Mouse (Mus musculus) liver, embryonic 12.5 days (tissue): ENCODE measurements around the gene Prickle1. TPM values are rescaled to one million over a fixed set of nuclear protein-coding genes. Genes with fewer than 3 reads are reported as not detected.

Source experiments
- ATAC-seq: fragments of 200-750 bp; cut with Nextera tagmentation; 2 replicates; pipeline ENCODE4 v1.8.0; 2017; ENCODE audit warnings: moderate number of reproducible peaks, mild to moderate bottlenecking, moderate library complexity
- H3K27ac ChIP-seq: fragments of 300-500 bp; sonication (generic); 2 replicates; pipeline ENCODE4 v1.5.1; 2016; ENCODE audit warnings: mild to moderate bottlenecking
- H3K27me3 ChIP-seq: fragments of 300-500 bp; sonication (generic); replicated peaks from 2 replicates; pipeline ENCODE4 v1.6.1; 2016; ENCODE audit warnings: mild to moderate bottlenecking, moderate library complexity
- H3K36me3 ChIP-seq: fragments of 300-500 bp; sonication (generic); 2 replicates; pipeline ENCODE4 v1.6.1; 2016; ENCODE audit warnings: mild to moderate bottlenecking, moderate library complexity
- H3K4me1 ChIP-seq: fragments of 300-500 bp; sonication (generic); 2 replicates; pipeline ENCODE4 v1.6.1; 2016
- H3K4me2 ChIP-seq: fragments of 300-500 bp; sonication (generic); 2 replicates; pipeline ENCODE4 v1.6.1; 2016; ENCODE audit warnings: mild to moderate bottlenecking, moderate library complexity
- H3K4me3 ChIP-seq: fragments of 300-500 bp; sonication (generic); 2 replicates; pipeline ENCODE4 v1.5.1; 2016; ENCODE audit warnings: mild to moderate bottlenecking, moderate library complexity
- H3K9ac ChIP-seq: fragments of 300-500 bp; sonication (generic); 2 replicates; pipeline ENCODE4 v1.6.1; 2016; ENCODE audit warnings: mild to moderate bottlenecking, moderate library complexity
- H3K9me3 ChIP-seq: fragments of 300-500 bp; sonication (generic); replicated peaks from 2 replicates; pipeline ENCODE4 v1.6.1; 2016; ENCODE audit warnings: mild to moderate bottlenecking, moderate library complexity
- WGBS: fragments of 180-500 bp; shearing (Covaris S2); methylation state at CpG from one replicate; pipeline ENCODE4 v1.1.7; 2016; ENCODE audit not compliant: insufficient replicate concordance; 5-methylcytosine and 5-hydroxymethylcytosine counted together
- polyA plus RNA-seq: library from polyadenylated mRNA; unstranded; fragments of >200 nt; fragmentation: Nextera tagmentation; extraction: Ambion mirVana; gene quantifications from 2 replicates; pipeline ENCODE4 v1.2.1, GENCODE M21; 2016

Prickle1 gene
- polyA plus RNA-seq, 1 experiment from 2014 or later = 8.9 TPM

DNA sequence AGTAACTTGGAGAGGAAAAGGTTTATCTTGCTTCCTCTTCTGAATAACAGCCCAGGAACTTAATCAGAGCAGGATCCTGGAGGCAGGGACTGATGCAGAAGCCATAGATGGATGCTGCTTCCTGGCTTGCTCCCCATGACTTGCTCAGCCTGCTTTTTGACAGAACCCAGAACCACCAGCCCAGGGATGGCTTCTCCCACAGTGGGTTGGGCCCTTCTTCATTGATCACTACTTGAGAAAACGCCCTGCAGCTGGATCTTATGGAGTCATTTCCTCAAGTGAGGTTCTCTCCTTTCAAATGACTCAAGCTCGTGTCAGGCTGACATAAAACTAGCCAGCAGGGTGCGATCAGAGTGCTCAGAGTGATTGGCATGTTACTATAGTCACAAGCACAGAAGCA lies 19.3 kb upstream of the Prickle1 start:
- no peaks in the 10 kb centered on the region for H3K9me3 ChIP-seq
- no peak for ATAC-seq
- H3K4me3 ChIP-seq = no peak overlapping the region
- no peaks in the 10 kb centered on the region for H3K36me3 ChIP-seq
- no peaks in the 10 kb centered on the region for H3K4me1 ChIP-seq
- no peak overlapping the region for H3K4me2 ChIP-seq
- H3K27ac ChIP-seq = no peak overlapping the region
- H3K27me3 ChIP-seq = no peaks in the 10 kb centered on the region
- WGBS = 70% methylated on average over 3 of the region's 3 CpGs
- no peak overlapping the region for H3K9ac ChIP-seq

DNA sequence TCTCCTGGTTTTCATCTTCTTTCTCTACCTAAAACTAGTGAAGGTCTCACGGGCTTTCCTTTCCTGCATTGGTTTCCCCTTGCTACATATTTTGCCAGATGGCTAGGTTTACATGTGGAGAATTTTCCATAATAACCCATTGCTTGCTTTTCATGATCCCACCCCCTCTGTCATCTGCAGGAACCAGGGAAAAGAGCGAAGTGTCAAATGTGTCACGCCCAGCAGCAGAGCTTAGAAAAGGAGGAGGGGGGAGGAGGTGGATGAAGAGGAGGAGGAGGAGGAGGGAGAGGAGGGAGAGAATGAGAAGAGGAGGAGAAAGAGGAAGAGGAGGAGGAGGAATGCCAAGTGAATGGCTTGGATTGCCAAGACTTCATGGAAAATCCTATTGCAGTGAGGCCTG lies 17.9 kb upstream of the Prickle1 start:
- 63% methylated on average over 3 of the region's 3 CpGs for WGBS
- H3K9ac ChIP-seq = no peak overlapping the region

DNA sequence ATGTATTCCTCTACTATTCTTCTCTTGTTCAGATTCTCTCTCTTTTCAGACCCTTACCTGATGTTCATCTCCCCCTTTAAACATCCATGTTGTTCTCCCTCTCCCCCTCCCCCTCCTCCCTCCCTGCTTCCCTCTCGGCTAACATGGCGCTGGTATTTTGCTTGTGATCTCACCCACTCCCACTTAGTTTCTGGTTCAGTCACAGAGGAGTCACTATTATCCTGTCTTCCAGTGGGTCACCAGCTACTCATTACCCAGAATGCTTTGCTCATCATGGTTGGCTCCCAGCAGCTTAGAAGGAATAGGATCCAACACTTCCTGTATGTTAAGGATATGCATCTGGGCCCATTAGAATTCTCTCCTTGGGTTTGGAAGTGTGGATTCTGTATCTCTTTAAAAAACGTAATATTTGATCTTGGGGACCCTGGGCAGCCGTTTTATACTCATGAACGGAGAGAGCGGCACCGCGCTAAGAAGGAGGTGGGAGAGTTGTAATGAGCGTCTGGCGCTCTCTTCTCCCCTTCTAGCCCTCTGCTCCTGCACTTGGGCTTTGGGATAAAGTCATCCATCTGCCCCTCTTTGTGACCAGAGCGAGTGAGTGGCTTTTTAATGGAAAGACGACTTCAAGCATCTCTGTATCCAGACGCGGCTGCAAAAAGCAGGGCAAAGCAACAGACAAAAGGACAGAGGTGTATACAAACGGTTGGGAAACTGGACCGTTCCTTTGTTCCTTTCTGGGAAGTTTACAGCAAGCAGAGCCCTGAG lies 16.0 kb upstream of the Prickle1 start:
- H3K9me3 ChIP-seq = no peaks in the 10 kb centered on the region
- no peak overlapping the region for H3K4me3 ChIP-seq
- H3K4me2 ChIP-seq = no peak overlapping the region
- H3K36me3 ChIP-seq = no peaks in the 10 kb centered on the region
- 78% methylated on average over 16 of the region's 16 CpGs for WGBS
- no peaks in the 10 kb centered on the region for H3K27me3 ChIP-seq
- H3K9ac ChIP-seq = no peak overlapping the region
- H3K4me1 ChIP-seq = no peaks in the 10 kb centered on the region
- no peak overlapping the region for H3K27ac ChIP-seq
- no peak for ATAC-seq

More for the DNA sequence above, 17.9 kb upstream of the Prickle1 start:
- no peak overlapping the region for H3K4me3 ChIP-seq
- no peak for ATAC-seq
- H3K4me2 ChIP-seq = no peak overlapping the region
- no peaks in the 10 kb centered on the region for H3K36me3 ChIP-seq
- no peaks in the 10 kb centered on the region for H3K9me3 ChIP-seq
- H3K27me3 ChIP-seq = no peaks in the 10 kb centered on the region
- H3K4me1 ChIP-seq = no peaks in the 10 kb centered on the region
- no peak overlapping the region for H3K27ac ChIP-seq

DNA sequence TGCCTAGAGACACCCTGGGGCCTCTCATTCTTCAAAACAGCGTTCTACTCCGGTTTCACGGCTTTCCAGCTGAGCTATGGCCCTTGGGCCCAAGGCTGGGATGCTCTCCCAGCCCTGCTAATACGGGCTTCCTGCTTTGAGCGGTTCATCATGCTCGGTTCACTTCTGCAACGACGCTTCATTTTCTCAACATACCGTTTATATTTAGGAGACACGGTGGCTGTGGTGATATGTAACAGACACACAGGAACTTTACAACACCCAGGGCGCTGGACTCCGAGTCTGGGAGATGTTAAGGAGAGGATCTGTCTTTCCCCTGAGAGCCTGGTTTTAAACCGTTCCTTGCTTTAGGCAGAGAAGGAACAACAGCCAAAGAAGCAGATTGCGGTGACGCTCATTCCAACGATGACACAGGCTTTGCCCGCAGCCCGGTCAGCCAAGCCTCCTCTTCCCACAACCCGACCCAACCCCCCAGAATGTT lies 15.1 kb upstream of the Prickle1 start:
- Histone ChIP-seq H3K4me2 (no peak overlapping the region), H3K9ac (no peak overlapping the region), H3K27ac (no peak overlapping the region), H3K9me3 (no peaks in the 10 kb centered on the region), H3K4me1 (no peaks in the 10 kb centered on the region), H3K4me3 (no peak overlapping the region), H3K36me3 (no peaks in the 10 kb centered on the region), H3K27me3 (no peaks in the 10 kb centered on the region)
- ATAC-seq = no peak
- 65% methylated on average over 19 of the region's 19 CpGs for WGBS

DNA sequence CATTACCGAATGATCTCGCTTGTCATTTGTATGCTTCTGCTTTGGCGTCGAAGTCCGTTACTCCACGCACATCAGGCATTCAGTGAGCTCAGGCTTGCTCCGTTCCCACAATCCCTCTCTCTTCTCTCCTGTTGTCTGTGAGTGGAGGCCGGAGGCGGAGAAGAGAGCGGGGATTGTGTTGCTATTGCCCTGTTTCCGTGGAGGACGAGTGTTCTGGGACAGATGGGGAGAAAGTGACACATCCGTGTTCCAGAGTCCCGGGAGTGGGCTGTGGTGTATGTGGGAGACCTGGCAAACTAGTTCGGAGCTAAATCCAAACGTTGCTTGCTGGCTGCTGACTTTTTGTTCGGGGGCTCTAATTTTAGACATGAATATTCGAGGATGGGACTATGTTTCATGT lies 14.6 kb upstream of the Prickle1 start:
- Histone ChIP-seq H3K9me3 (no peaks in the 10 kb centered on the region), H3K27ac (no peak overlapping the region), H3K4me1 (no peaks in the 10 kb centered on the region), H3K9ac (no peak overlapping the region), H3K4me3 (no peak overlapping the region), H3K4me2 (no peak overlapping the region), H3K27me3 (no peaks in the 10 kb centered on the region), H3K36me3 (no peaks in the 10 kb centered on the region)
- WGBS = 82% methylated on average over 18 of the region's 18 CpGs
- no peak for ATAC-seq

GRCm38 (mm10) chr15:93602850-93603249 lies 7.2 kb upstream of the Prickle1 start:
- Histone ChIP-seq H3K27ac (no peak overlapping the region), H3K36me3 (no peaks in the 10 kb centered on the region), H3K4me2 (no peak overlapping the region), H3K9me3 (no peaks in the 10 kb centered on the region), H3K4me3 (no peak overlapping the region), H3K27me3 (0 out of 2 replicates have a peak, but pooled peaks cover 4% of the 10 kb centered on the region), H3K4me1 (no peaks in the 10 kb centered on the region), H3K9ac (no peak overlapping the region)
- WGBS = 75% methylated on average over 6 of the region's 6 CpGs
- ATAC-seq = no peak

DNA sequence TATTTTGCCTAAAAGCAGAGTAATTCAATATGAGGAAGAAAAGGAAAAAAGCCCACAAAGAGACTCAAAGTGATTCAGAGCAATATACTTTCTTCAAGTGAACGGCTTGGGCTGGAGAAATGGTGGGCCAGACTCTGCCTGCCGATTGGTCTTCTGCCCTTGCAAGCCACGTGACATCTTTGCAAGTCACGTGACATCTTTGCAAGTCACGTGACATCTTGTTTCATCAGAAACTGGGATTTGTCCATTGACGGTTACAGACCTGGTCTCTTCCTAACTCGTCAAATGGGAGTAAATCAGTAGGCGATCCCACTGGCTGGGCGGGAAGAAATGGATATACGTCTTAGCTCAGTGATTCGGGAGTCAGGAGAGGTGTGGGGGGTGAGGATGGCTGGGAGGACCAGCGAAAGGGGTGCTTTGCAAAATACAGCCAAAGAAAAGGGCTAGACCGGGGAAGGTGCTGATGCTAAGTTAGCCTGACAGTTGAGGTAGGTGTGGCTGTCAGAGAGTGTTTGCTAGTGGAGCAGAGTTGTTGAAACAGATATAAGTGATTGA lies 5.8 kb upstream of the Prickle1 start:
- Histone ChIP-seq H3K27ac (no peak overlapping the region), H3K4me3 (no peak overlapping the region), H3K9me3 (no peaks in the 10 kb centered on the region), H3K4me1 (peaks cover 2% of the 10 kb centered on the region), H3K36me3 (no peaks in the 10 kb centered on the region), H3K9ac (no peak overlapping the region), H3K4me2 (no peak overlapping the region), H3K27me3 (0 out of 2 replicates have a peak, but pooled peaks cover 4% of the 10 kb centered on the region)
- WGBS = 74% methylated on average over 13 of the region's 13 CpGs
- ATAC-seq = no peak

- no peak for ATAC-seq
- WGBS = 64% methylated on average over 11 of the region's 11 CpGs
- no peak overlapping the region for H3K27ac ChIP-seq
Observed at GRCm38 (mm10) chr15:93596991-93597390, 1.3 kb upstream of the Prickle1 start.

DNA sequence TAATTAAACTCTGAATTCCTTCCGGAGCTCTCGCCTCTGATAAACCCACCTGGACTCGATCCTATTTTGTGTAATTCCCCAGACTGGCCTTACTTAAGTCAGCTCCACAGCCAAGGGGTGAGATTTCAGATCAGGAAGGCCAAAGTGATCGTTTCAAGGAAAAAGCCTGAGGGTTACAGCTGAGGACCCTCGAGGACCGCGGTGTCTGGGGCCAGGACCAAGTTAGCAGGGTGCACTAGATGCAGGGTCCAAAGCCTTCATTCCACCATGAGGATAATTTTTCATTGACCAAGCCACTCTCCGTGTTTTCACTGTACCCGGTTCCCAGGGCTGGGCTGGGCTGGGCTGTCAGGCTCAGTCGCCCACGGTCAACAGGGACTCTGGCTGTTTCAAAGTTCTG lies 594 bp upstream of the Prickle1 start:
- Histone ChIP-seq H3K4me1 (peaks cover 42% of the 10 kb centered on the region), H3K9ac (peak overlapping the region; percentile 90), H3K4me2 (peak overlapping the region; percentile 98), H3K9me3 (no peaks in the 10 kb centered on the region), H3K4me3 (peak overlapping the region; percentile 85), H3K27me3 (no peaks in the 10 kb centered on the region), H3K36me3 (no peaks in the 10 kb centered on the region), H3K27ac (no peak overlapping the region)
- WGBS = 2% methylated on average over 11 of the region's 11 CpGs
- ATAC-seq = peak; percentile 55

More at GRCm38 (mm10) chr15:93596991-93597390, 1.3 kb upstream of the Prickle1 start:
- Histone ChIP-seq H3K9me3 (no peaks in the 10 kb centered on the region), H3K4me1 (peaks cover 35% of the 10 kb centered on the region), H3K4me3 (no peak overlapping the region), H3K36me3 (no peaks in the 10 kb centered on the region), H3K27me3 (0 out of 2 replicates have a peak, but pooled peaks cover 4% of the 10 kb centered on the region), H3K4me2 (peak overlapping the region; percentile 98), H3K9ac (no peak overlapping the region)

GRCm38 (mm10) chr15:93594888-93595698 lies 598 bp downstream of the Prickle1 start:
- H3K36me3 ChIP-seq = no peaks in the 10 kb centered on the region
- peak overlapping the region; percentile 90 for H3K9ac ChIP-seq
- peaks cover 47% of the 10 kb centered on the region for H3K4me1 ChIP-seq
- no peaks in the 10 kb centered on the region for H3K9me3 ChIP-seq
- peak overlapping the region; percentile 83 for H3K27ac ChIP-seq
- H3K4me2 ChIP-seq = peak overlapping the region; percentile 98
- no peaks in the 10 kb centered on the region for H3K27me3 ChIP-seq
- WGBS = under 1% methylated on average over 58 of the region's 64 CpGs
- H3K4me3 ChIP-seq = peak overlapping the region; percentile 85
- ATAC-seq = peak; percentile 35

DNA sequence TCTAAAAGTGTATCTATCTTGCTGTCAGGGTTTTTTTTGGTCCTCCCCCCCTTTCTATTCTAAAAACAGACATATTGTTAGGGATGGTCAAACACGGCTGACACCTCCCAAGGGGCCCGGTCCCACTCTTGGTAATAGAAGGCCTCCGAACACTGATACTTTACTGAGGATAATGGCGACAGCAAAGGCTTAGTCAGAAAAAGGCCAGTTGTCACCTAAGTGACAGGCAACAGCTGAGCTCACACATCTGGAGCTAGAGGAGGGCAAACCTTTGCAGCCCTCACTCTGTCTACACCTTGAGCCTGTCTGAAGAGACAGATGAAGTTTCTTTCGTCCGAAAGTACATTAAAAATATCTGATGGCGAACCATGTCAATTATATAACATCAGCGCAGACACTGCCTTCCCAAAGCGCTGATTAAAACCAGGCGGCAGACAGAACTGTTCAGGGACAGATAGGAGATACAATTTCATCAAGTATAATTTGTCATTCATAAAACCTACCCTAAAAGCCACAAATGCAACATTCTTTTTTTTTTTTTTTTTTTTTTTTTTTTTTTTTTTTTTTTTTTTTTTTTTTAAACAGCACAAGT lies 1.3 kb downstream of the Prickle1 start:
- no peaks in the 10 kb centered on the region for H3K27me3 ChIP-seq
- peak overlapping the region; percentile 85 for H3K4me3 ChIP-seq
- H3K4me2 ChIP-seq = peak overlapping the region; percentile 98
- peaks cover 47% of the 10 kb centered on the region for H3K4me1 ChIP-seq
- H3K9ac ChIP-seq = peak overlapping the region; percentile 90; the same call in 1 of the 2 replicates
- WGBS = 16% methylated on average over 10 of the region's 10 CpGs
- H3K27ac ChIP-seq = peak overlapping the region; percentile 48; the same call in 1 of the 2 replicates
- ATAC-seq = no peak
- no peaks in the 10 kb centered on the region for H3K9me3 ChIP-seq
- H3K36me3 ChIP-seq = no peaks in the 10 kb centered on the region
